Mouse (Mus musculus): ENCODE results near the gene Sorcs3.

DNA sequence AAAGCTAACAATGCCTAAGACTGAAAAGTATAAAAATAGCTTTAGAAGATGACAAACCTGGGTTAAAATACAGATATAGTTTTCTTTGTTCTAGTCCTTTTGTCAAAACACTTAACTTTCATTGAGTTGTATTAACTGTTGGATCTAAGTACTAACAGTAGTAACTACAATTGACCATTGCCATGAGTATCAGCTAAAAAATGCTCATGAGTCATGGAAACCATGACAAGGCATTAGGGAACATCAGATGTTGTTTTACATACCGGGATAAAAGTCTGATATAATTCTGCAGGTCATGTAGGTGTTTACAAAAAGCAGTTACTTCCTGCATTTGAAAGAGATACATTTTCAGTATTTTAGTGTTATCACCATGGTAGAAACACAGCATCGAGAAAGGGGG lies 575.0 kb downstream of the Sorcs3 start:
- no peak for TF ChIP-seq POLR2A (IDR thresholded peaks at IDR 0.05; ENCODE audit: low read depth, low read length)
- TF ChIP-seq CTCF (IDR thresholded peaks at IDR 0.05; ENCODE audit: borderline replicate concordance, insufficient read depth, low read length): no peak

Measured in embryonic fibroblast, embryonic 13.5 days (primary cell).